Mouse (Mus musculus) MEL (cell line): Measurements from ENCODE around the gene Dync2h1.

ENCODE experiments used
- CTCF ChIP-seq, 3 experiments: IDR thresholded peaks in 2 of 3; conservative IDR thresholded peaks in 1 of 3; 2 replicates each; pipeline ENCODE4 v1.5.1; 2011 to 2012; ENCODE audit warnings: low read length in 3 of 3, low read depth in 2 of 3, mild to moderate bottlenecking in 2 of 3, improper control_type of control experiment in 1 of 3, inconsistent platforms in 1 of 3, mixed read lengths in 1 of 3, moderate library complexity in 1 of 3; ENCODE audit not compliant: control insufficient read depth in 1 of 3, insufficient read depth in 1 of 3, poor library complexity in 1 of 3, severe bottlenecking in 1 of 3
- ELF1 ChIP-seq: IDR thresholded peaks from 2 replicates; pipeline ENCODE4 v1.6.1; 2014; ENCODE audit warnings: low read depth, mild to moderate bottlenecking, inconsistent platforms, low read length, improper control_type of control experiment, moderate library complexity
- POLR2A ChIP-seq, 2 experiments: IDR thresholded peaks; 2 replicates each; pipeline ENCODE4 v1.6.1; 2011 to 2012; ENCODE audit warnings: low read length in 2 of 2, mild to moderate bottlenecking in 2 of 2, control low read depth in 1 of 2, improper control_type of control experiment in 1 of 2, low read depth in 1 of 2, moderate library complexity in 1 of 2; ENCODE audit not compliant: control insufficient read depth in 1 of 2, insufficient read depth in 1 of 2, poor library complexity in 1 of 2
- POLR2AphosphoS2 ChIP-seq: IDR thresholded peaks from 2 replicates; pipeline ENCODE4 v1.6.1; 2011; ENCODE audit warnings: low read length, improper control_type of control experiment
- TCF12 ChIP-seq: IDR thresholded peaks from 2 replicates; pipeline ENCODE4 v1.6.1; 2014; ENCODE audit warnings: low read depth, mild to moderate bottlenecking, inconsistent platforms, low read length, improper control_type of control experiment, moderate library complexity

DNA sequence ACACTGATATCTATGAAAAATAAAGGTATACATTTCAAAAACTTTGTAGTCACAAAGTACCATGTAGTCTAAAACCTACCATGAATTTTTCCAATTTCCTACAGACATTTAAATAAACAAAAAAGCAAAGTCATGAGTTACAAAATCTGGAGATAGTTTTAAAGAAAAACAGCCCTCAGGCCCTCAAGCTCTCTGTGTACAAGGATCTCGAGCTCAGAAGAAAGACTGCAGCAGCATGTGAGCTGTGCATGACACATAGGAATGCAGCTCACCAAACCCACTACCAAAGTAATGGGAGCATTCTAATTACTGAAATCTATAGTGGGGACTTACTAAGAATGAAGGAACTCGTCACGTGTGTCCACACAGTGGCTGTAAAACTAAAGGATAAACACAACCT lies 24.5 kb downstream of the Dync2h1 start:
- TF ChIP-seq TCF12 (no peak), POLR2AphosphoS2 (no peak), CTCF (IDR thresholded peaks at IDR 0.05 in 2 of 3, conservative IDR thresholded peaks at IDR 0.05 in 1 of 3; ENCODE audit: control insufficient read depth in 1 of 3, insufficient read depth in 1 of 3, low read depth in 2 of 3, low read length in 3 of 3, poor library complexity in 1 of 3, severe bottlenecking in 1 of 3) (no peak), POLR2A (IDR thresholded peaks at IDR 0.05; ENCODE audit: control insufficient read depth in 1 of 2, insufficient read depth in 1 of 2, low read depth in 1 of 2, low read length in 2 of 2, poor library complexity in 1 of 2) (no peak), ELF1 (no peak)
